Mouse (Mus musculus): Measurements from ENCODE around the gene Bcat2. TPM values are rescaled to one million over a fixed set of nuclear protein-coding genes. Genes with fewer than 3 reads are reported as not detected.

Bcat2 gene
- 29.4 and 39.8 TPM in 2 replicates for polyA plus RNA-seq (2015; fragmentation: Nextera tagmentation; extraction: Ambion mirVana)

DNA sequence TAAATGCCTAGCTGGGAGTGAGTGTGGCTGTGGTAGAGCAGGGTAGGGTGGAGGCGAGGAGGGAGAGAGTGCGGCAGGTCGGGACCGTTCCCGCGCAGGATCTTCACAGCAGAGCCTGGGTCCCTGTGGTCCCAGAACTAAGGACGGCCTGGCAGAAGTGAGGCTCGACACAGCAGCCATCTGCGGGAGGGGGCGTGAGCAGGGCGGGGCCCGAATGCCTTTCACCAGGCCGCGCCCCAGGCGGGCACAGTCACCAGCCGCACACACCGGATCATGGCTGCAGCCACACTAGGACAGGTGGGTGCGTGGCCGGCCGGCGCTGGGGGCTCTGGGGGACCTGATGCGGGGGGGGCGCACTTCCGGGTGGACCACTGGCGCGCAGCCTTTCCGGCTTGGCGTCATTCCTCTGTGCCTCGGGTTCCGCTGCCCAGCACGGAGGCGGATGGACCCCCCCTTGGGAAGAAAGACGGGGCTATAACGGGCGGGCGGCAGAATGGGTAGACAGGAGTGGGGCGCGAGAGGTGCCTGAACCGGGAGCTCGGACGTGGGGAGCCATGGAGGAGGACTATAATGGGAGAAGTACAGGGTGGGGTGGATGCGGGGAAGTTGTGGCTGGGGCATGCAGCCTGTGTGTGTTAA, at the start of gene Bcat2:
TSS of gene Bcat2 (plus strand) at position 51 of the 639 bp plus-strand sequence.
- Histone ChIP-seq H3K36me3 (ENCODE audit: insufficient read depth, low read length) (no peaks in the 10 kb centered on the region), H3K4me3 (ENCODE audit: low read depth, low read length) (peak within 1 kb of the TSS; percentile 67), H3K4me1 (ENCODE audit: insufficient read depth, low read depth, low read length) (peaks cover 14% of the 10 kb centered on the region), H3K27ac (ENCODE audit: low read length) (peak within 1 kb of the TSS; percentile 94), H3K27me3 (replicated peaks; ENCODE audit: insufficient read depth, low read length) (no peaks in the 10 kb centered on the region), H3K9me3 (ENCODE audit: low read length) (no peaks in the 10 kb centered on the region), H3K9ac (replicated peaks; ENCODE audit: low read depth) (peak within 1 kb of the TSS; percentile 62), H3K4me2 (replicated peaks; ENCODE audit: low read depth, low read length) (peak within 1 kb of the TSS; percentile 85)
- peak; percentile 62 for ATAC-seq
- peak; percentile 87 for DNase-seq (ENCODE audit: low spot score)
- under 1% methylated on average over 40 of the region's 42 CpGs for WGBS
- TF ChIP-seq EP300 (IDR thresholded peaks at IDR 0.05) (no peak), CTCF (IDR thresholded peaks at IDR 0.05) (peak; percentile 4; the same call in 1 of the 2 replicates)

DNA sequence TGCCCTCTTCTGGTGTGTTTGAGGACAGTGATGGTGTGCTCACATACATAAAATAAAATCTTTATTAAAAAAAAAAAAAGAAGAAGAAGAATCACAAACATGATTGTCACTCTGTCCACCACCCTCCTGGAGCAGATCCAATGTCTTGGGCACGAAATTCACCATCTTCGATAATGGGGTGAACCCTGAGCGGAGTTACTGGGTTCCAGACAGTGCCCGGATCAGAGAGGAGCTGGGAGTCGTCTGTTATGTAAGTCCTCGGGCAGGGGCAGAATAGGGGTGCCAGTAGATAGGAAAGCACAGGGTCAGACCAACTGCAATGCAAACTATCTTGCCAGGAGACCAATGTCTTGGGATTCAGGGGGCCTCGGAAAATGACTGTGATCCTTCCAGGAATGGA, 49.3 kb upstream of the Bcat2 start:
- WGBS = 90% methylated on average over 7 of the region's 7 CpGs
- Histone ChIP-seq H3K4me3 (ENCODE audit: low read depth, low read length) (no peak overlapping the region), H3K4me1 (ENCODE audit: insufficient read depth, low read depth, low read length) (peaks cover 9% of the 10 kb centered on the region), H3K4me2 (replicated peaks; ENCODE audit: low read depth, low read length) (no peak overlapping the region), H3K36me3 (ENCODE audit: insufficient read depth, low read length) (peaks cover 5% of the 10 kb centered on the region; the same call in 1 of the 2 replicates), H3K9ac (replicated peaks; ENCODE audit: low read depth) (no peak overlapping the region), H3K27ac (ENCODE audit: low read length) (no peak overlapping the region), H3K9me3 (ENCODE audit: low read length) (no peaks in the 10 kb centered on the region), H3K27me3 (replicated peaks; ENCODE audit: insufficient read depth, low read length) (no peaks in the 10 kb centered on the region)
- DNase-seq (ENCODE audit: low spot score) (no peak), ATAC-seq (no peak)
- no peak for TF ChIP-seq EP300 (IDR thresholded peaks at IDR 0.05)
- TF ChIP-seq CTCF (IDR thresholded peaks at IDR 0.05) = no peak

GRCm38 (mm10) chr7:45521728-45522184, 48.2 kb upstream of the Bcat2 start:
- TF ChIP-seq CTCF (IDR thresholded peaks at IDR 0.05) = peak; percentile 49
- no peak for TF ChIP-seq EP300 (IDR thresholded peaks at IDR 0.05)
- Histone ChIP-seq H3K27ac (ENCODE audit: low read length) (peak overlapping the region; percentile 79), H3K9me3 (ENCODE audit: low read length) (no peaks in the 10 kb centered on the region), H3K36me3 (ENCODE audit: insufficient read depth, low read length) (peaks cover 5% of the 10 kb centered on the region; the same call in 1 of the 2 replicates), H3K27me3 (replicated peaks; ENCODE audit: insufficient read depth, low read length) (no peaks in the 10 kb centered on the region), H3K4me3 (ENCODE audit: low read depth, low read length) (peak overlapping the region; percentile 49), H3K9ac (replicated peaks; ENCODE audit: low read depth) (0 out of 2 replicates have a peak overlapping the region, but pooled peaks have one; percentile 41), H3K4me1 (ENCODE audit: insufficient read depth, low read depth, low read length) (peaks cover 9% of the 10 kb centered on the region), H3K4me2 (replicated peaks; ENCODE audit: low read depth, low read length) (peak overlapping the region; percentile 55)
- peak; percentile 52 for ATAC-seq
- DNase-seq (ENCODE audit: low spot score) = peak; percentile 93
- under 1% methylated on average over 28 of the region's 28 CpGs for WGBS

GRCm38 (mm10) chr7:45522194-45522752, 47.7 kb upstream of the Bcat2 start:
- Histone ChIP-seq H3K4me3 (ENCODE audit: low read depth, low read length) (peak overlapping the region; percentile 49), H3K27me3 (replicated peaks; ENCODE audit: insufficient read depth, low read length) (no peaks in the 10 kb centered on the region), H3K9me3 (ENCODE audit: low read length) (no peaks in the 10 kb centered on the region), H3K4me2 (replicated peaks; ENCODE audit: low read depth, low read length) (peak overlapping the region; percentile 55), H3K27ac (ENCODE audit: low read length) (peak overlapping the region; percentile 79; the same call in 1 of the 2 replicates), H3K4me1 (ENCODE audit: insufficient read depth, low read depth, low read length) (peaks cover 9% of the 10 kb centered on the region), H3K36me3 (ENCODE audit: insufficient read depth, low read length) (peaks cover 5% of the 10 kb centered on the region; the same call in 1 of the 2 replicates), H3K9ac (replicated peaks; ENCODE audit: low read depth) (no peak overlapping the region)
- no peak for ATAC-seq
- no peak for DNase-seq (ENCODE audit: low spot score)
- WGBS = 54% methylated on average over 16 of the region's 16 CpGs
- TF ChIP-seq CTCF (IDR thresholded peaks at IDR 0.05) (no peak), EP300 (IDR thresholded peaks at IDR 0.05) (no peak)

DNA sequence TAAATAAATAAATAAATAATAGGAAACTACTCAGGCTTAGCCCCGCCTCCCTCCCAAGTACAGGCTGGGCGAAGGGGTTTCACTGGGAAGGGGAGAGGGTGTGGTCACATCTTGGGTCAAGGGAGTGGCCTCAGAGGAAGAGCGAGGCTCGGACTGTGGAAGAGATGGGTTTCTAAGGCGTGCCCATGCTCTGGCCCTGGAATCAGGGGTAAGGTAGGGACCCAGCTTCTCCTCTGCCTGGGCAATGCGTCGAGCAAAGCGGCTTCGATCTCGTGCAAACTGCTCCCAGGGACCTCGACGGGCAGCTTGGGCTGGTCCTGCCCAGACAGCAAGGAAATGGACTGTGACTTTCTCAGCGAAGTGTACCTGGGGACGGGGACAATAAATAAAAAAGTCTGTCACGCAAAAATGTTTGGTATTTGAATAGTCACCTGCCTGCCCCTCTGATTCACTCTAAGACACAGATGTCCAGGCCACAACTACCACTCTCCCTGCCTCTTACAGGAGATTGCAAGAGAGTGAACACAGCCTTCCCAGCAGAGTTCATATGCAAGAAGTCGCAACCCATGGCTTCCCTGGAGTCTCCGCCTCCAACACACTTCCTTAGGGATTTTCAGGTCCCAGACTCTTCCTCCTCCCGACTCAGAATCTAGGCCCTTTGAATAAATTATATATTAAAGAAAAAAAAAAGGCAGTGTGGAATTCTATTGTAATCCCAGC, 46.8 kb upstream of the Bcat2 start:
- 63% methylated on average over 18 of the region's 18 CpGs for WGBS
- H3K9me3 ChIP-seq (ENCODE audit: low read length) = no peaks in the 10 kb centered on the region
- no peak overlapping the region for H3K27ac ChIP-seq (ENCODE audit: low read length)
- TF ChIP-seq CTCF (IDR thresholded peaks at IDR 0.05) = no peak
- peak overlapping the region; percentile 49 for H3K4me2 ChIP-seq (replicated peaks; ENCODE audit: low read depth, low read length)
- ATAC-seq (no peak), DNase-seq (ENCODE audit: low spot score) (peak; percentile 45)
- H3K4me1 ChIP-seq (ENCODE audit: insufficient read depth, low read depth, low read length) = peaks cover 9% of the 10 kb centered on the region
- H3K27me3 ChIP-seq (replicated peaks; ENCODE audit: insufficient read depth, low read length) = no peaks in the 10 kb centered on the region
- H3K36me3 ChIP-seq (ENCODE audit: insufficient read depth, low read length) = peaks cover 5% of the 10 kb centered on the region; the same call in 1 of the 2 replicates
- H3K4me3 ChIP-seq (ENCODE audit: low read depth, low read length) = peak overlapping the region; percentile 26
- H3K9ac ChIP-seq (replicated peaks; ENCODE audit: low read depth) = no peak overlapping the region; the same call in 1 of the 2 replicates

GRCm38 (mm10) chr7:45523678-45524170, 46.2 kb upstream of the Bcat2 start:
- H3K36me3 ChIP-seq (ENCODE audit: insufficient read depth, low read length) = peaks cover 5% of the 10 kb centered on the region; the same call in 1 of the 2 replicates
- H3K27ac ChIP-seq (ENCODE audit: low read length) = no peak overlapping the region
- peak overlapping the region; percentile 49 for H3K4me2 ChIP-seq (replicated peaks; ENCODE audit: low read depth, low read length)
- peak overlapping the region; percentile 26 for H3K4me3 ChIP-seq (ENCODE audit: low read depth, low read length)
- WGBS = 79% methylated on average over 12 of the region's 13 CpGs
- no peak for TF ChIP-seq CTCF (IDR thresholded peaks at IDR 0.05)
- no peak for TF ChIP-seq EP300 (IDR thresholded peaks at IDR 0.05)
- no peak for ATAC-seq
- H3K27me3 ChIP-seq (replicated peaks; ENCODE audit: insufficient read depth, low read length) = no peaks in the 10 kb centered on the region
- no peak for DNase-seq (ENCODE audit: low spot score)
- no peak overlapping the region; the same call in 1 of the 2 replicates for H3K9ac ChIP-seq (replicated peaks; ENCODE audit: low read depth)
- no peaks in the 10 kb centered on the region for H3K9me3 ChIP-seq (ENCODE audit: low read length)
- H3K4me1 ChIP-seq (ENCODE audit: insufficient read depth, low read depth, low read length) = peaks cover 9% of the 10 kb centered on the region
